Mouse (Mus musculus) midbrain, postnatal 0 days (tissue): ENCODE measurements around the gene Spop. TPM values are rescaled to one million over a fixed set of nuclear protein-coding genes. Genes with fewer than 3 reads are reported as not detected.
"Not testable (repeated sequence)": the region's sequence is repeated elsewhere in the genome, so short reads cannot be mapped to it uniquely, and the experiment has no call there.

Source experiments
- ATAC-seq: fragments of 200-750 bp; cut with Nextera tagmentation; 2 replicates; pipeline ENCODE4 v1.8.0; 2017; ENCODE audit warnings: moderate number of reproducible peaks, mild to moderate bottlenecking, moderate TSS enrichment, moderate library complexity; ENCODE audit not compliant: low FRiP score
- DNase-seq: peaks from one replicate; pipeline ENCODE4 v3.0.0-alpha.2; 2015; ENCODE audit warnings: low spot score
- H3K27ac ChIP-seq: fragments of 300-500 bp; sonication (generic); 2 replicates; pipeline ENCODE4 v1.5.1; 2014; ENCODE audit warnings: low read depth, mild to moderate bottlenecking, low read length, mixed read lengths
- H3K27me3 ChIP-seq: fragments of 300-500 bp; sonication (generic); 2 replicates; pipeline ENCODE4 v1.6.1; 2014; ENCODE audit warnings: low read length, control low read depth, mixed read lengths; ENCODE audit not compliant: insufficient read depth
- H3K36me3 ChIP-seq: fragments of 300-500 bp; sonication (generic); 2 replicates; pipeline ENCODE4 v1.6.1; 2014; ENCODE audit warnings: low read length, control low read depth, mixed read lengths; ENCODE audit not compliant: insufficient read depth
- H3K4me1 ChIP-seq: fragments of 300-500 bp; sonication (generic); 2 replicates; pipeline ENCODE4 v1.6.1; 2014; ENCODE audit warnings: mild to moderate bottlenecking, control low read depth, antibody characterized with exemption, low read length, mixed read lengths; ENCODE audit not compliant: insufficient read depth
- H3K4me2 ChIP-seq: fragments of 300-500 bp; sonication (generic); 2 replicates; pipeline ENCODE4 v1.6.1; 2014; ENCODE audit warnings: low read depth, mild to moderate bottlenecking, low read length, mixed read lengths; ENCODE audit not compliant: poor library complexity, severe bottlenecking
- H3K4me3 ChIP-seq: fragments of 300-500 bp; sonication (generic); 2 replicates; pipeline ENCODE4 v1.5.1; 2014; ENCODE audit warnings: low read depth, mild to moderate bottlenecking, low read length, moderate library complexity
- H3K9ac ChIP-seq: fragments of 300-500 bp; sonication (generic); replicated peaks from 2 replicates; pipeline ENCODE4 v1.6.1; 2014; ENCODE audit warnings: mild to moderate bottlenecking, low read length, moderate library complexity, mixed read lengths; ENCODE audit not compliant: poor library complexity, severe bottlenecking
- H3K9me3 ChIP-seq: fragments of 300-500 bp; sonication (generic); 2 replicates; pipeline ENCODE4 v1.6.1; 2016; ENCODE audit warnings: low read length, control low read depth
- CTCF ChIP-seq: IDR thresholded peaks from 2 replicates; pipeline ENCODE4 v1.5.1; 2016; ENCODE audit warnings: antibody characterized with exemption, mild to moderate bottlenecking
- WGBS: fragments of 180-500 bp; shearing (Covaris S2); extraction: QIAGEN DNeasy Blood & Tissue Kit; methylation state at CpG from one replicate; pipeline ENCODE4 v1.1.7; 2014; 5-methylcytosine and 5-hydroxymethylcytosine counted together
- polyA plus RNA-seq: library from polyadenylated mRNA; unstranded; fragments of >200 nt; fragmentation: Nextera tagmentation; extraction: Ambion mirVana; gene quantifications from 2 replicates; pipeline ENCODE4 v1.2.1, GENCODE M21; 2015
- total RNA-seq: library from RNA; depleted of rRNA; stranded (reverse); fragments of >200 nt; gene quantifications from 2 replicates; pipeline ENCODE4 v1.2.3, GENCODE M21; 2014

Spop gene
- total and polyA plus RNA-seq, 2 experiments from 2014 or later = 54.3 to 231 TPM

DNA sequence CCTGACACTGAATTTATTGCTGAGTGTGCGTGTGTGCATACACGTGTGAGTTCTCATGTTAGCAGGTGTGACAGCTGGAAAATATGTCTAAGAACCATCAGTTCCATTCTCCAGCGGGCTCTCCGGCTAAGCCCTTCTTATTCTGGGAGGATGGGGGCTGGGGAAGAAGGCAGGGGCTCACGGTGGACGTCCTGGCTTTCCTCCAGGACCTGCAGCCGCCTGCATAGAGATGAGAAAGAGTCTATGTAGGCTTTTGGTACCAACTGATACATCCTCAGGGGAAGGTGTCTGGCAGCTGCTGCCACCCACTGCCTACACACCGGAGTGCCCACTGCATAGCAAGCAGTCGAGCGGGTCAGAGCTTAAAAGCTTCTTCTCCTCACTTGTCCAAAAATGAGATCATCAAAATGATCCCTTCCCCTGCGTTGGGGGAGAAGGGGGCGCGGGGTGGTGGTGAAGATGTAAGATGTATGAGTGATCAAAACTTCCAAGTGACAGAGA, 14.3 kb upstream of the Spop start:
- WGBS = 55% methylated on average over 13 of the region's 13 CpGs
- no peak overlapping the region for H3K4me3 ChIP-seq

DNA sequence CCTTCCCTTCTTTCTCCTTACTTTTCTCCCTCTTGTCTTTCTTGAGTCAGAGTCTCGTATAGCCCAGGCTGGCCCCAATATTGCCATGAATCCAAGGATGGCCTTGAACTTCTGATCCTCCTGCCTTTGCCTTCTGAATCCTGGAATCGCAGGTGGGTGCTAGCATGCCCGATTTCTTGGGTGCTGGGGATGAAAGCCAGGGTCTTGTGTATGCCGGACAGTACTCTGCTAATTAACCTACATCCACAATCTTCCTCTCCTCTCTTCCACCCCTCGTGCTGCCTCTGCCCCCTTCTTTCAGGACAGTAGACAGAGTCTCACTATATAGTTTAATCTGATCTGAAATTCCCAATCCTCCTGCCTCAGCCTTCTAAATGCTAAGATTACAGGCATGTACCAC, 12.3 kb upstream of the Spop start:
- H3K27me3 ChIP-seq = no peaks in the 10 kb centered on the region
- TF ChIP-seq CTCF = no peak
- H3K4me1 ChIP-seq = no peaks in the 10 kb centered on the region
- no peak overlapping the region for H3K27ac ChIP-seq
- WGBS = 83% methylated on average over 5 of the region's 5 CpGs
- no peak overlapping the region for H3K4me2 ChIP-seq
- H3K9me3 ChIP-seq = no peaks in the 10 kb centered on the region
- no peaks in the 10 kb centered on the region for H3K36me3 ChIP-seq
- DNase-seq = no peak
- H3K4me3 ChIP-seq = no peak overlapping the region
- no peak overlapping the region for H3K9ac ChIP-seq
- no peak for ATAC-seq

More for the DNA sequence above, 14.3 kb upstream of the Spop start:
- DNase-seq (no peak), ATAC-seq (no peak)
- Histone ChIP-seq H3K27me3 (no peaks in the 10 kb centered on the region), H3K4me1 (no peaks in the 10 kb centered on the region), H3K27ac (no peak overlapping the region), H3K9me3 (no peaks in the 10 kb centered on the region), H3K4me2 (no peak overlapping the region), H3K9ac (no peak overlapping the region), H3K36me3 (no peaks in the 10 kb centered on the region)
- no peak for TF ChIP-seq CTCF

DNA sequence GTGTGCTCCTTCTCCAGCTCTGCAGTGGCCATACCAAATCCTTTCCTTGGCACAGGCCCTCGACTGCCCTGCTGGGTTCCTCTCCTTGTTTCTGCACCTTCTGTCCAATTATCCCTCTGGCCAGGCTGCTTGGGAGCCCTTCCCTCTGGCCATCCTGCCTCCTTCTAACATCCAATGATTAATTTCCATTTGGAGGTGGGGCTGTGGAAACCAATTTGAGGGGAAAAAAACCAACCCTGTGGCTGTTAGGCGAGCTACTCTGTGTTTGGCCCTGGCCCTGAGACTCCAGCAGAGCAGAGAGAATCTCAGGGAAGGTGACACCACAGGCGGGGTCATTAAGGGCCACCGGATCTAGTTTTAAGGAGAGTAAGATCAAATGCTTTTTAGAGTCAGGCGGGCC, 11.7 kb upstream of the Spop start:
- H3K36me3 ChIP-seq = no peaks in the 10 kb centered on the region
- H3K4me1 ChIP-seq = no peaks in the 10 kb centered on the region
- no peak for TF ChIP-seq CTCF
- H3K4me3 ChIP-seq = no peak overlapping the region
- WGBS = 29% methylated on average over 5 of the region's 5 CpGs
- H3K4me2 ChIP-seq = no peak overlapping the region
- no peaks in the 10 kb centered on the region for H3K27me3 ChIP-seq
- ATAC-seq = no peak
- peak; percentile 79 for DNase-seq
- no peak overlapping the region for H3K9ac ChIP-seq
- no peak overlapping the region for H3K27ac ChIP-seq
- H3K9me3 ChIP-seq = no peaks in the 10 kb centered on the region

DNA sequence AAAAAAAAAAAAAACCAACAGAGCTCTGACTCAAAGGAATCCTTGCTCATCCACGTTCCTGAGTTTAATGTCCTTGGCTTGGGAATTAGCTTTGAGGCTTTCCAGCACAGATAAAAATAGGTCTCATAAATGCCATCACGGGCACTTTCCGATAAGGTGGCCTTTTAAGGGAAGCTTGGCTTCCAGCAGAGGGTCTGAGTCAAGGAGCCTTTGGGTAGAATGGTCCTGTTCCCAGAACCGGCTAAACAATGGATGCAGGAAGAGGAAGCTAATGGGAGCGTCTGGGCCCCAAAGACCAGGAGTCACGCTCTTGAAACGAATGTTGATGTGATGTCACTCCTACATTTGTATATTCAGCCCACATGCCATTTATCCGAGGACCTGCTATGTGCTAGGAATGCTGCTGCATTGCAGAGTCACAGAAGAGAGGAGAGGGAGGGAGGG, 11.2 kb upstream of the Spop start:
- WGBS = 34% methylated on average over 8 of the region's 8 CpGs
- ATAC-seq = no peak

DNA sequence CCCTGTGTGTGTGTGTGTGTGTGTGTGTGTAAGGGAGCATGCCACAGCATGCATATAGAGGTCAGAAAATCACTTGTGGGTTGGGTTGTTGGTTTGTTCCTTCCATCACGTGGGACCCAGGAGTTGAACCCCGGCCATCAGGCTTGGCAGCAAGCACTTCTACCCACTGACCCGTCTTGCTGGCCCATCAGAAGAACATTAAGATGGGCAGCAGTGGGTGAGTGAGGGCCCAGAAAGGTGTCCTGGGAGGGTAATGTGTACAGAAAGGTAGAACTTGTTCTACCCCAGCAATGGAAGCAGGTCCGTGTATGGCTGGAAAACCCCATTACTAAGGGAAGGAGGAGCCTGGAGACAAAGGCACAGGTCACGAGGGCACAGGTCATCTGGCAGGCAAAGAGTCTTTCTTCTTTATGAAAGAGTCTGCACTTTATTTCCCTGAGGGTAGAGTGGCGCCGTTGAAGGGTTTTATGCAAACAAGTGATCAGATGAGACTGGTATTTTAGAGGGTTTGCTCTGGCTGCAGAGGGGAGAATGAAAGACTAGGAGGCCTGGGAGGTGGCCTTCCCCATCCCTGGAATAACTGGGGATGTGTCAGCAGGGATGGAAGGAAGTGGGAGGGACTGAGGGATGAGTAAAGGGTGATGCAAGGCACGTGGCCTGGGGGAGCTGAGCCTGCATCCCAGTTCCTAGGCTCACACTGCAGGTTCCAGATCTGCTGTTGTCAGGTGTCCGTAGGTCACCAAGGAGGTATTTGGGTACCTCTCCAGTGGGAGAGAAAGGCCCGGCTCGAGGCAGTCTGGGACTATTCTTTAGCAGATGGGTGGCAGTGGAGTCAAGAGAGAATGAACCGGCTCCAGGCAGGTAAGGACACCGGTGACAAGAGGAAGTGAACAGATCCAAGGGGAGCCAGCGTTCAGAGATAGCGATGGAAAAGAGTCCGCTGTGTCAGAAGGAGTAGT, 10.2 kb upstream of the Spop start:
- Histone ChIP-seq H3K36me3 (no peaks in the 10 kb centered on the region), H3K9me3 (no peaks in the 10 kb centered on the region), H3K27me3 (no peaks in the 10 kb centered on the region), H3K27ac (no peak overlapping the region), H3K4me2 (no peak overlapping the region), H3K9ac (no peak overlapping the region), H3K4me3 (no peak overlapping the region), H3K4me1 (no peaks in the 10 kb centered on the region)
- TF ChIP-seq CTCF = no peak
- no peak for DNase-seq
- WGBS = 65% methylated on average over 16 of the region's 16 CpGs
- ATAC-seq = no peak

More for the DNA sequence above, 11.2 kb upstream of the Spop start:
- no peak for TF ChIP-seq CTCF
- Histone ChIP-seq H3K9me3 (no peaks in the 10 kb centered on the region), H3K9ac (no peak overlapping the region), H3K4me2 (no peak overlapping the region), H3K4me1 (no peaks in the 10 kb centered on the region), H3K36me3 (no peaks in the 10 kb centered on the region), H3K27me3 (no peaks in the 10 kb centered on the region), H3K27ac (no peak overlapping the region), H3K4me3 (no peak overlapping the region)
- DNase-seq = no peak

DNA sequence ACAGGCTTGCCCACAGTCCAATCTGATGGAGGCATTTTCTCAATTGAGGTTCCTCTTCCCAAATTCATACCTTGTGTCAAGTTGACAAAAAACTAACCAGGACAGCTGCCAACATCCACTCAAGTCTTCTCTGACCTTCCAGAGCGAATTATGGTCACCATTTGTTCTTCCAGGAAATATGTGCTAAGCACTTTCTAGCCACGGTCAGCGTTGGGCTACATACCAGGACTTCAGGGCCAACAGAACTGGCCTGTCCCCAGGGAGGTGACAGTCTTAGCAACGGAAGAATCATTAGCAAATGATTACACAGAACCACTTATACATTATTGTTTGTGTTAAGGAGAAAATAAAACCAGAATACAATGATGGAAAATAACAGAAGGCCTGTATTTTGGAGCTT, 8.1 kb upstream of the Spop start:
- ATAC-seq = no peak
- Histone ChIP-seq H3K27ac (no peak overlapping the region), H3K4me3 (no peak overlapping the region), H3K36me3 (no peaks in the 10 kb centered on the region), H3K9me3 (no peaks in the 10 kb centered on the region), H3K4me2 (no peak overlapping the region), H3K4me1 (no peaks in the 10 kb centered on the region), H3K9ac (no peak overlapping the region), H3K27me3 (no peaks in the 10 kb centered on the region)
- no peak for TF ChIP-seq CTCF
- DNase-seq = no peak
- 82% methylated on average over 4 of the region's 4 CpGs for WGBS

DNA sequence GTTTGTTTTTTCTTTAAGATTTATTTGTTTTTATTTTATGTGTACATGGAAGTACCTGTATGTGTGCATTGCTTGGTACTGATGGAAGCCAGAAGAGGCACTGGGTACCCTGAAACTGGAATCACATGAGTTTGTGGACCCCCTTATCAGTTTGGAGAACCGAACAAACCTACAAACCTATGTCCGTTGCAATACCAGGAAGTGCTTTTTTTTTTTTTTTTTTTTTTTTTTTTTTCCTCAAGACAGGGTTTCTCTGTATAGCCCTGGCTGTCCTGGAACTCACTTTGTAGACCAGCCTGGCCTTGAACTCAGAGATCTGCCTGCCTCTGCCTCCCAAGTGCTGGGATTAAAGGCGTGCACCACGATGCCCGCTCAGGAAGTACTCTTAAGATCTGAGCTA, 7.5 kb upstream of the Spop start:
- not testable (repeated sequence) for DNase-seq, H3K4me2 ChIP-seq, H3K27me3 ChIP-seq, H3K4me1 ChIP-seq, H3K9me3 ChIP-seq, H3K36me3 ChIP-seq, H3K9ac ChIP-seq, ATAC-seq, H3K4me3 ChIP-seq, H3K27ac ChIP-seq
- 93% methylated on average over 5 of the region's 5 CpGs for WGBS
